Mouse (Mus musculus): ENCODE data around the gene Pomgnt1.

Pomgnt1 gene

GRCm38 (mm10) chr4:116123602-116124519, at the start of gene Pomgnt1, which contains the start of gene Rad54l:
Pomgnt1 (plus strand) TSS chr4:116123840.
Rad54l (minus strand) TSS chr4:116123690.
- DNase-seq (ENCODE audit: low read depth, low spot score), result peak; percentile 92

- DNase-seq (ENCODE audit: low read depth, low spot score), result no peak
Measured at GRCm38 (mm10) chr4:116074145-116074675, 49.4 kb upstream of the Pomgnt1 start.

GRCm38 (mm10) chr4:116074861-116075620, 48.6 kb upstream of the Pomgnt1 start, which contains the start of the genes Uqcrh and Lrrc41:
Uqcrh (minus strand) TSS chr4:116075071.
Lrrc41 (plus strand) TSS chr4:116075269.
- peak; percentile 96 for DNase-seq (ENCODE audit: low read depth, low spot score)

GRCm38 (mm10) chr4:116075631-116076368, 47.8 kb upstream of the Pomgnt1 start:
- no peak for DNase-seq (ENCODE audit: low read depth, low spot score)

DNA sequence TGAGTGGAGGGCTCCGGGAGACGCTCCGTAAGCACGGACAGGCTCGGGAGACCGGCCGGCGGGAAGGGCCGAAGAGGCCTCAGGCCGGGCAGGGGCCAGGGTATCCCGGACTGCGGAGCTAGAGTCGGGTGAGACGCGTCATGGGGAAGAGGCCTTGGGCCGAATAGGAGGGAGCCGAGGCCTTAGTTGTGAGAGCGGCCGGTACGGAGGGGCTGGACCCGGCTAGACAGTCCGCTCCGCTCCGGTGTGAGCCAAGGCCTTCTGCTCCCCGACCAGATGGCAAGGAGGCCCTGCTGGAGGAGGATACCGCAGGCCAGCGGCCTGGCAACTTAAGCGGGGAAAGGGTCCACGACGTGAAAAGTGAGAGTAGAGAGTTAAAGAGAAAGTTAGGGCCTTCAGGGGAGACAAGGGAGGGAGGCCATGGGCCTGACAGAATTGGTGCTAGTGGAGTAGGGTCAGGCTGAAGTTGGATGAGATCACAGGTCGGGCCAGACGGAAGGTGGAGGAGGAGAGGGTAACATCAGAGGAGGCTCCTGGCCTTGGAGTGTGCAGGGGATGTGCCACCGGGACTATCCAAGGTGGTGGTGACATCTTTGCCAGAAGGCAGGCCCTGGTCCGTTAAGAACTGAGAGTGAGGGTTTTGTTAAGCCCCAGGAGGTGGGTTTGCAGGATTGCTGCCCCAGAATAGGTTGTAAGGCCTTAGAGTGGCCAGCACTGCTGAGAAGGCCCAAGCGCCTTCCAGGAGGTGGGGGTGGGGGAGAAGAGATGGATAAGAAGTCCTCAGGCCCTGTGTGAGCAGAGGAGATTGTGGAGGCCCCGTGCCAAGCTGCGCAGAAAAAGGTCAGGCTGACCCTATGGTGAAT, 47.0 kb upstream of the Pomgnt1 start:
- no peak for DNase-seq (ENCODE audit: low read depth, low spot score)

DNA sequence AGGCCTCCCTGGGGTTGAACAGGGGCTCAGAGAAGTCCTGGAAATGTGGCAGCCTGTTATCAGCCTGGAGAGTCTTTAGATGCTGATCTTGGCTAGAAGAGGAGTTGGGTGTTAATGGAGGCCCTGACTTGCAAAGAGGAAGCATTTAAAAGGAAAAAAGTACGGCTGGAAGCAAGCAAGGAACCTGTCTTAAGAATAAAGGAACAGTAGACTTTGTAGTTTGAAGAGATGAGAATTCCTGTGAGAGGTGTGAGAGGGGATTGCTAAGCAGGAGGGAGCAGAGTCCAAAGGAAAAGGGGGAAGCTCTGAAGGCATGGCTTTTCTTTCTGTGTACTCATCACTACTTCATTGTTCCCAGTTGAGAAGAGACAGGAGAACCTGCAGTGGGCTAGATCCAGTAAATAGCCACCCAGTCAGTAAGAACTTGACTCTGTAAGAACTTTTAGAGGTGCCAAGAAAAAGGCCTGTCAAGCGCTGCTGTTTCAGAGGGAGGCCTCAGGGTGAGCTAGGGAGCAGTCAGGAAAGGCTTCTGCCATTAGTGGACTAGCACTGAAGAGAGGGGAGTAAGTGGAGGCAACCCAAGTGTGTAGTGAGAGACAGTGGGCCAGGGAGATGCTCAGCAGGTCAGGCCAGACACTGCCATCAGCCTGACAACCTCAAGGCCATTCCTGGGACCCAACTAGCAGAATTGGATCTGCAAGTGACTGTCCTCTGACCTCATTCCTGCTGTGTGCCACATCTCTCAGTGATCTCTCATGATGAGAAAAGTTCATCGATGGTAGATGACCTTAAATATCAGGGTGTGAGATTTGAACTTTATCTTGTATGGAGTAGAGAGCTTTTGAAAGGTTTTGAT, 46.2 kb upstream of the Pomgnt1 start:
- no peak for DNase-seq (ENCODE audit: low read depth, low spot score)

- no peak for DNase-seq (ENCODE audit: low read depth, low spot score)
Measured at GRCm38 (mm10) chr4:116088510-116089249, 35.0 kb upstream of the Pomgnt1 start.

GRCm38 (mm10) chr4:116096291-116096690, 27.3 kb upstream of the Pomgnt1 start:
- DNase-seq (ENCODE audit: low read depth, low spot score), result no peak

- no peak for DNase-seq (ENCODE audit: low read depth, low spot score)
Measured at GRCm38 (mm10) chr4:116097211-116097610, 26.4 kb upstream of the Pomgnt1 start.

GRCm38 (mm10) chr4:116100959-116101358, 22.7 kb upstream of the Pomgnt1 start:
- DNase-seq (ENCODE audit: low read depth, low spot score), result no peak

GRCm38 (mm10) chr4:116105278-116105677, 18.4 kb upstream of the Pomgnt1 start:
- no peak for DNase-seq (ENCODE audit: low read depth, low spot score)

DNA sequence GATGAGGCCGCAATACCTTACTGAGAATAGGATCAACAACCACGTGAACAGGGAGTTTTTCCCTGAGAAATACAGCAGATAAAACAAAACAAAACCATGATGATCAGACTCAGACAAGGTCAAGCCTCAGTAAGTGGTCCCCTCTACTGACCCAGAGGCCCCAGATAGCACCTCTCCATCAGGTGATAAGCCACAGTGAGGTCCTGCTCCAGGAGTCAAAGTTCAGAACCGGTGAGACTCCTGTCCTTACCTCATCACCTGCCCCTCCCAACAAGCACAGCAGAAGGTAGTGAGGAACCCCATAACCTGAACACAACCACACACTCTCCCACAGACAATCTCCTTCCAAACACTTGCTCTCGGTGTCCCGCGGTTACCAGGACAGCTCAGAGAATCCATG, 12.9 kb upstream of the Pomgnt1 start:
- no peak for DNase-seq (ENCODE audit: low read depth, low spot score)

DNA sequence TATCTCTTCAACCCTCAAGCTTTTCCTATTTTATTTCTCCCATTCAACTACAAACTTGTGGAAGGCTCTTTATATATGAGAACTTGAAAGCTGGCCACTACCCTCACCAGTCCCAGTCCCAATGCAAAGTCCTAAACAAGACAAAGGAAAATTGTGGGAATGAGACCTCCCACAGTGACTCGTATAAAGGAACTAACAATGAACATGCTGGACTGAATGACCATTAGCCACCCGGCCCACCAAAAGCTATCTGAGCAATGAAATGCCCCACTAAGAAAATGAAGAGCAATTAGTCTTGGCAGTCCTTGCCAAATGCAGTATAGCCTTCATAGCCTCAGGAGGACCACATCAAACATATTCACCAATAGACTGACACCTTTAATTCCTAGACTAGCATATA, 12.2 kb upstream of the Pomgnt1 start:
- no peak for DNase-seq (ENCODE audit: low read depth, low spot score)

- DNase-seq (ENCODE audit: low read depth, low spot score), result no peak
Measured at GRCm38 (mm10) chr4:116122762-116123161, 878 bp upstream of the Pomgnt1 start.

DNA sequence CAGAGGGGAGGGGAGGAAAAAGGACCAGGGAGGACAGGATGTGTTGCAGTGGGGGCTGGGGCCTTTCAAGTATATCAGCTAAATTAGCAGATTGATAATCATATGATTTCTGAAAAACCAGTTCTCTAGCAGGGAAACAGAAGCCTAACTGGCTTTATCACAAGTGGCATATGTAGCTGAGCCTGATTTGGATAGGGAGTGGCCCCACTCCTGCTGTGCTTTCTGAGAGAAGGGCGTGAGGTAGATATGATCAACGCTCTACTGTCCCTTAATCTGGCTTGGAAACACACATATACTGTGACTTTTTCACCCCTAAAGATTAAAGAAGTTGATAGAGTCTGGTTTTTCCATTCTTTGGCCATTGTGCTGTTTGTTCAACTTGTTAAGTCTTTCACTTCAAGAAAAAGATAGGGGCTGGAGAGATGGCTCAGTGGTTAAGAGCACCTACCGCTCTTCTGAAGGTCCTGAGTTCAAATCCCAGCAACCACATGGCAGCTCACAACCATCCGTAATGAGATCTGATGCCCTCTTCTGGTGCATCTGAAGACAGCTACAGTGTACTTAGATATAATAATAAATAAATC, 2.3 kb downstream of the Pomgnt1 start:
- no peak for DNase-seq (ENCODE audit: low read depth, low spot score)

DNA sequence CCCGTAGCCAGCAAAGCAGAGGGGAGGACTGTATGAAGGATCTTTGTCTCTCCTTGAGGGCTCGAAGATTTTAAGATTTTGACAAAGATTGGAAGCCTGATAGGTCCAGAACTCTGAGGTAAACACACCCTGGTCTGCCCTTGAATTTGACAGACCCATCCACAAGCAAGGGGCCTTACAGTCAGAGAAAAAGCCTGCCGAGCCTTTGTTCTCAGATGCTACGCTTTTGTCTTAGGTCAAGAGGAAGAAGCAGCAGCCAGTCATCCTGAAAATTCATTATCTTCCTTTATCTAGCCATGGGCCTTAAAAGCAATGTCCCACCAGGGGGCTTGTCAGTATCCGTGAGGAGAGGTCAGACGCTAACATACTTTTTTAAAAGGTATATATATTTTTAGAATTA, 4.3 kb downstream of the Pomgnt1 start:
- no peak for DNase-seq (ENCODE audit: low read depth, low spot score)

DNA sequence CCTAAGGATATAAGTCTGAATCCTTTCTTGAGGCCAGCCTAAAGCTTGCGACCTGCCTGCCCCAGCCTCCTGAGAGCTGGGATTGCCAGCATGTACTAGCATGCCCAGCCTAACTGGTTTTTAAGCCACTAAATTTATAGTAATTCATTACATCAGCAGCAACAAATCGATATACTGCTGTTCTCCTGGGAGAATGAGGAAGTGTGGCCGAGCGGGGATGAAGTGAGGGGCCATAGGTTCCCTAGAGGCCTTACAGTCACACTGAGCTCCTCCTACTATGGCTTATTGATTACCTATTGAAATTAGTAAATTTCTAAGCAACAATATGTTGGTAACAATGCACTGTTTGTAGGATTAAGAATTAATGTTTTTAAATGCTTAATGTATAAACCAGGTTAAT, 9.5 kb downstream of the Pomgnt1 start:
- no peak for DNase-seq (ENCODE audit: low read depth, low spot score)

DNA sequence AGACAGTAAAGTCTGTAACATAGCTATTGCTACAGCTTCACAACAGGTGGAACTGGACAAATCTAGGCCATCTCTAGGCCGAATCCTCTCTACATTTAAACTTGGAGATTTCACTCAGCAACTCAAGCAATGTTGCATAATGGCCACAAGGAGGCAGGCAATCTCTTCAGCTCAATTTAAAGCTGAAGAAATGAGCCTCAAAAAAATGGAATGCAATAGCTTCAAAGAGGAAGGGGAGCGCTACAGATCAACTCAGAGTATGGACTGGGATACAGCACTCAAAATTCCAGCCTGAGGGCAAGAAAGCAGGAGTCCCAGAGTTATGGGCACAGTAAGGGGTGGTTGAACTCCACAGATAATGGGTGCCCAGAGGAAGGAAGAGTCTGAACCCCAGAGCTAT, 11.3 kb downstream of the Pomgnt1 start:
- DNase-seq (ENCODE audit: low read depth, low spot score), result peak; percentile 36
